Mouse (Mus musculus) cerebellum, postnatal 14 days (tissue): Measurements from ENCODE around the gene Cfap36.

ENCODE experiments used
- DNase-seq, 2 experiments: peaks; one replicate each; pipeline ENCODE4 v3.0.0; 2021; ENCODE audit warnings: mixed read lengths in 2 of 2

The Cfap36 gene

DNA sequence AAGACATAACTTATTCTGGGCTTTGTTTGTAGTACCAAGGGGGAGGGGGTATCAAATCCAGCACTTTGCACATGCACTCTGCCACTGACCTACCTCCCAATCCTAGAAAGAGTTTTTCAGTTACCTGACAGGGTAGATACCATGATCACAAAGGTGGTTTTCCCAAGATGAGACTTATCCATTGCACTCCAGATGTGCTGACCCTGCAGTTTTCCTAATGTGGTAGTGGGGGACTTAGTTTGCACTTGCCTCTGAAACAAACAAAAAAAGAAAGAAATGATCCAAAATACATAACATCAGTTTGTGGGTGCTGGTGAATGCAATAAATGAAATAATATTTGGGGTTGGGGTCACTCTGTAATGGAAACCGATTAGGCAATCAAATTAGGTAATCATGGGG lies 67.9 kb downstream of the Cfap36 start:
- DNase-seq, result no peak

DNA sequence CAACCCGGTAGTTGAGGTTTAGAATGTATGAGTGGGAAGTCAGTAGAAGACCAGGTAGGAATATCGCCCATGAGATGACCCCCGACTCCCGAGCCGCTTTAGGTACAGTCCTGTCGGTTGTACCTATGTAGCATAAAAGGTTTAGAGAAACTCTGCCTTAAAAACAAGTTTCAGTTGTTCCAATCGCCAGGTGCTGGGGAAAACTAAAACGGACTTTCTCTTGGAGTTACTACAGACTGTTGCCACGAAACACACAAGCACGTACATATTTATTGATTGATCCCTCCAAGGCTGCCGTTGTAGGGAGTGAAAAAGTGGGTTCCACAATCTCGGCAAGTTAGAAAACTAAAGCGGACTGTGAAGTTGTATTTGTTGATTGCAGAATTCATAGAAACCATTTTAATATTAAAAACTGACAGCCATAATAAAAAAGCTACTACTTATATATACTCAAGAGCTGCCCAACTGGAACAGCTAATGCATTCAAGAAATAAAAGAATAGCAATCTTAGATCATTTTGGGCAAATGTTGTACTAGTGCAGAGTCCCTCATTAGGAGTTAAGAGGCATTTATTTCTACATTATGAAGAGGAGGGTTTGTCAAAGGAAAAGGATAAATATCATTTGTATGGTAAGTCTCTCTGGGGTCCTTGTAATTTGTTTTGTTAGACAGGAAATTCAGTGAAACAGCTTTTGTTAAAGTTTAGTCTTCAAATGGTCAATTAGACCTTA lies 73.3 kb downstream of the Cfap36 start:
- DNase-seq, result no peak

DNA sequence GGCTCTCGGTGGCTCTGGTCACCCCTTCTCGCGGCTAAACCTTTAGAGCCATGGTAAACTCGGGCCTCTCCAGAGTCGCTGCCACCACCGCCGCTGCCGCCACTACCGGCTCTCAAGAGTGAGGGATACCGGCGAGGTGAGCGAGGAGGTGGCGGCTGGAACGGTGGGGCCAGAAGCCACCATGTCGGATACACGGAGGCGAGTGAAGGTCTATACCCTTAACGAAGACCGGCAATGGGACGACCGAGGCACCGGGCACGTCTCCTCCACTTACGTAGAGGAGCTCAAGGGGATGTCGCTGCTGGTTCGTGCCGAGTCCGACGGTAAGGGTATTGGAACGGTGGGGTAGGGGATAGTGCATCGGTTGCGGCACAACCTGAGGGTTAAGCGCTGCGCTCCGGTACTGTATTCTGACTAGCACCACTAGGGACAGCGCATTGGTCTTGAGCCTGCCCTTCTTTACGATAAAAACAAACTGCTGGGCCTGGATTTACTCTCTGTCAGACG lies 74.0 kb downstream of the Cfap36 start:
- peak; percentile 65 to 79 for DNase-seq

DNA sequence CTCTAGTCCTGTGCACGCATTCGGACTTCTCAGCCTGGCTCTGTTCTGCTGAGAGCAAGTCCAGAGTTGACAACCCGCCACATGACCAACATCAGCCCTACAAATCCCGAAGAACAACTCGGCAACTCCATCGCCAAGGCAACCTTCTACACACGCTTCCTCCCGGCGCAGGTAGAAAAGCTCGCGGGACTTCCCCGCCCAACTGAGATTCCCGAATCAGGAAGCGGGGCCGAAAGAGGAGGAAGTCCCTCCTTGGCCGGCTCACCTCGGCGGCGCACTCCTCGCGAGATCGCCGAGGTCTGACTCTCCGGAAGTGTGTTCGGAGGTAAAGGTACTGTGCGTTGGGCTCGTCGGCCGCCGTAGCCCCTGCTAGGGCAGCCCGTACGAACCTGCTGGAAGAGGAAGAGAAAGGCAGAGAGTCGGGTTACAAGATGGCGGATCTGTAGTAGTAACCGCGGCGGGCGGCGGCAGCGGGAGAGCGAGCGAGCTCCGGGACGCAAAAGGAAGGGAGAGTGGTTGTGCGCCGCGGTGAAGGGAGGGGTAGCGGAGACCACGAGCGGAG lies 74.6 kb downstream of the Cfap36 start, which contains the start of gene Ppp4r3b:
Gene Ppp4r3b (plus strand): TSS at position 328 of the 562 bp plus-strand sequence.
- DNase-seq, result peak; percentile 96 to 97

DNA sequence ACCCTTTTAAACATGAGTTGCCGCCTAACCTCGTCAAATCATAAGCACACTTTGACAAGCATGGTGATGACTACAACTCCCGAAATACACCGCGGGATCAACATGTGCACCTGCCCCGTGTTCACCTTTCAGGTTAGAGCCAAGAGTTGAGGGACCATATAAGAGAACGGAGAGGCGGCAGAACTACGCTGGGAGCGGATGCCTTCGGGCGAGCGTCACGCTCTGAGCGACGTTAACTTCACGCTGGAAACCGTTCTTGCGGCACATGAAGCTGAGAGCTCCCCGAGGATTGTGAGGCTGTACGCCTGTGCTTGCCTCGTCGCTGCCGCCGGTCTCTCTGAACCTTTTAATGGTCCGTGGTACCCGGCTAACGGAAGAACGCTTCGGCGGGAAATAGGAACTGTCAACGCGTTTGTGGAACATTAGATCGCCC lies 75.2 kb downstream of the Cfap36 start:
- DNase-seq, result peak; percentile 72 to 73
